Mouse (Mus musculus) G1E-ER4 (cell line): ENCODE results near the gene Acadl. TPM values are rescaled to one million over a fixed set of nuclear protein-coding genes. Genes with fewer than 3 reads are reported as not detected.

Experiments used
- GATA1 ChIP-seq: IDR thresholded peaks from one replicate; pipeline ENCODE4 v1.8.0; 2012; ENCODE audit warnings: low read length, inconsistent platforms
- polyA plus RNA-seq: library from polyadenylated mRNA; stranded (reverse); fragments of >175 nt; gene quantifications from 2 replicates; pipeline ENCODE4 v1.2.3, GENCODE M21; 2012

Acadl gene
- polyA plus RNA-seq, 1 experiment: 16.6 TPM

- no peak for TF ChIP-seq GATA1
These were observed 46.1 kb downstream of the Acadl start for GRCm38 (mm10) chr1:66816837-66817452.

- no peak for TF ChIP-seq GATA1
These were observed 46.9 kb downstream of the Acadl start for GRCm38 (mm10) chr1:66815941-66816777.

- TF ChIP-seq GATA1: no peak
These were observed 48.3 kb downstream of the Acadl start for GRCm38 (mm10) chr1:66814756-66815155.

- no peak for TF ChIP-seq GATA1
These were observed 49.9 kb downstream of the Acadl start for GRCm38 (mm10) chr1:66813191-66813590.

GRCm38 (mm10) chr1:66806821-66807220 is 56.3 kb downstream of the Acadl start:
- TF ChIP-seq GATA1: no peak

GRCm38 (mm10) chr1:66805408-66805807 is 57.7 kb downstream of the Acadl start:
- no peak for TF ChIP-seq GATA1

GRCm38 (mm10) chr1:66804710-66805109 is 58.4 kb downstream of the Acadl start:
- no peak for TF ChIP-seq GATA1

GRCm38 (mm10) chr1:66797962-66798361 is 65.1 kb downstream of the Acadl start:
- no peak for TF ChIP-seq GATA1

- TF ChIP-seq GATA1: no peak
These were observed 70.1 kb downstream of the Acadl start for GRCm38 (mm10) chr1:66792838-66793466.

GRCm38 (mm10) chr1:66782296-66782695 is 80.8 kb downstream of the Acadl start:
- TF ChIP-seq GATA1: no peak

GRCm38 (mm10) chr1:66781027-66781426 is 82.0 kb downstream of the Acadl start:
- no peak for TF ChIP-seq GATA1

Other genes starting within 250 kb of the Acadl start
- gene Rpe, start 162.4 kb downstream of the Acadl start, polyA plus RNA-seq: 21.6 and 25.7 TPM in 2 replicates
- gene Kansl1l, start 45.7 kb downstream of the Acadl start, polyA plus RNA-seq: 0.71 and 1.1 TPM in 2 replicates
- gene Myl1, start 82.1 kb upstream of the Acadl start, polyA plus RNA-seq: not detected in 2 replicates
- gene Lancl1, start 175.6 kb upstream of the Acadl start, polyA plus RNA-seq: 18.1 and 24.3 TPM in 2 replicates